ENCODE assay signal across 8 mouse cellular contexts in the genomic region with DNA sequence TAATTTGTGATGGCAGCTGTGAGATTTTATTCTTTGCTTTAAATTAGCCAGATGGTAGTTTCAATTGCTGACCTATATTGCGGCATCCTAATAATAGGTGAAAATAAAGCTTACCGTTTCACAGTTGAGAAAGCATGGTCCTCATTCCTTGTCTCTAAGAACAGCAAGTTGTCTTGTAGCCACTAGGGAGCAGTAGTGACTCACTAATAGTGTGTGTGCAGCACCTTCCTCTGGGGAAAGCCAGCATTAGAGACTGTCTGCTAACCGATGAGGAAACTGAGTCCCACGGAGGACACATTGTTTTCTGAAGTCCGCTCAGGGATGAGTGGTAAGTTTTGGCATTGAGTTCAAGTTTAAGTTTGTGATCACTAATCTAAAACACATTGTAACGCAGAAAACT. TPM values are rescaled to one million over a fixed set of nuclear protein-coding genes. Genes with fewer than 3 reads are reported as not detected.
DNase-seq lines count a peak whose midpoint lies in the region; ATAC-seq and TF ChIP-seq lines count a peak whose summit lies in the region.

No protein-coding gene starts in this region.

- no peak for TF ChIP-seq EP300 in liver, embryonic 14.5 days (IDR thresholded peaks at IDR 0.05; ENCODE audit: low read depth)

- no peaks in the 10 kb centered on the region for H3K4me1 ChIP-seq in forebrain, postnatal 0 days (ENCODE audit: insufficient read depth)
- no peaks in the 10 kb centered on the region for H3K4me1 ChIP-seq in forebrain, embryonic 15.5 days
- H3K4me1 ChIP-seq in liver, embryonic 14.5 days (replicated peaks; ENCODE audit: control insufficient read depth in 2 of 2, insufficient read depth in 2 of 2, low read length in 1 of 2): no peaks in the 10 kb centered on the region
- no peaks in the 10 kb centered on the region for H3K4me1 ChIP-seq in liver, embryonic 12.5 days
- H3K4me1 ChIP-seq in neural tube, embryonic 15.5 days: no peaks in the 10 kb centered on the region

- no peak for ATAC-seq in forebrain, postnatal 0 days
- no peak for ATAC-seq in forebrain, embryonic 15.5 days (replicated peaks)
- no peak for ATAC-seq in liver, embryonic 14.5 days (ENCODE audit: insufficient read depth)
- ATAC-seq in liver, embryonic 12.5 days: no peak
- peak; percentile 57 for ATAC-seq in megakaryocyte progenitor cell, adult 5-6 weeks (replicated peaks; ENCODE audit: poor library complexity)
- no peak for ATAC-seq in neural tube, embryonic 15.5 days (ENCODE audit: low FRiP score)

- TF ChIP-seq CTCF in forebrain, postnatal 0 days (IDR thresholded peaks at IDR 0.05; ENCODE audit: low read depth): peak; percentile 78
- TF ChIP-seq CTCF in liver, embryonic 14.5 days (IDR thresholded peaks at IDR 0.05; ENCODE audit: low read depth): peak; percentile 25; the same call in 1 of the 2 replicates

- WGBS in forebrain, postnatal 0 days: 54% methylated on average over 6 of the region's 6 CpGs
- 56% methylated on average over 6 of the region's 6 CpGs for WGBS in forebrain, embryonic 15.5 days
- 55% methylated on average over 6 of the region's 6 CpGs for WGBS in liver, embryonic 14.5 days (ENCODE audit: insufficient replicate concordance)
- WGBS in liver, embryonic 12.5 days (ENCODE audit: insufficient replicate concordance): 65% methylated on average over 6 of the region's 6 CpGs
- WGBS in neural tube, embryonic 15.5 days: 58% methylated on average over 6 of the region's 6 CpGs

- no peaks in the 10 kb centered on the region for H3K9me3 ChIP-seq in forebrain, postnatal 0 days (ENCODE audit: low read length)
- no peaks in the 10 kb centered on the region for H3K9me3 ChIP-seq in forebrain, embryonic 15.5 days
- H3K9me3 ChIP-seq in liver, embryonic 14.5 days (ENCODE audit: control insufficient read depth, low read length): no peaks in the 10 kb centered on the region
- H3K9me3 ChIP-seq in liver, embryonic 12.5 days (replicated peaks): no peaks in the 10 kb centered on the region
- no peaks in the 10 kb centered on the region for H3K9me3 ChIP-seq in neural tube, embryonic 15.5 days (replicated peaks)

- H3K27ac ChIP-seq in forebrain, postnatal 0 days (ENCODE audit: low read depth, low read length): no peak overlapping the region
- H3K27ac ChIP-seq in forebrain, embryonic 15.5 days (replicated peaks): no peak overlapping the region
- no peak overlapping the region for H3K27ac ChIP-seq in liver, embryonic 14.5 days
- no peak overlapping the region for H3K27ac ChIP-seq in liver, embryonic 12.5 days
- H3K27ac ChIP-seq in neural tube, embryonic 15.5 days (replicated peaks): no peak overlapping the region

- no peak overlapping the region for H3K4me3 ChIP-seq in forebrain, postnatal 0 days (ENCODE audit: low read depth, low read length)
- no peak overlapping the region for H3K4me3 ChIP-seq in forebrain, embryonic 15.5 days
- no peak overlapping the region for H3K4me3 ChIP-seq in liver, embryonic 14.5 days (ENCODE audit: insufficient read depth in 1 of 2, low read depth in 2 of 2, low read length in 2 of 2)
- H3K4me3 ChIP-seq in liver, embryonic 12.5 days: no peak overlapping the region
- no peak overlapping the region for H3K4me3 ChIP-seq in neural tube, embryonic 15.5 days (replicated peaks)

- no peak overlapping the region for H3K4me2 ChIP-seq in forebrain, postnatal 0 days (ENCODE audit: low read depth)
- no peak overlapping the region for H3K4me2 ChIP-seq in forebrain, embryonic 15.5 days (replicated peaks)
- no peak overlapping the region for H3K4me2 ChIP-seq in liver, embryonic 14.5 days (ENCODE audit: low read depth)
- H3K4me2 ChIP-seq in liver, embryonic 12.5 days: no peak overlapping the region
- no peak overlapping the region for H3K4me2 ChIP-seq in neural tube, embryonic 15.5 days

- H3K9ac ChIP-seq in forebrain, postnatal 0 days: no peak overlapping the region
- H3K9ac ChIP-seq in forebrain, embryonic 15.5 days (replicated peaks): no peak overlapping the region
- H3K9ac ChIP-seq in liver, embryonic 14.5 days (replicated peaks): no peak overlapping the region
- H3K9ac ChIP-seq in liver, embryonic 12.5 days: no peak overlapping the region
- no peak overlapping the region for H3K9ac ChIP-seq in neural tube, embryonic 15.5 days (replicated peaks)

- no peaks in the 10 kb centered on the region for H3K36me3 ChIP-seq in forebrain, postnatal 0 days (ENCODE audit: insufficient read depth)
- no peaks in the 10 kb centered on the region for H3K36me3 ChIP-seq in forebrain, embryonic 15.5 days
- H3K36me3 ChIP-seq in liver, embryonic 14.5 days (replicated peaks; ENCODE audit: control insufficient read depth, insufficient read depth, low read depth): no peaks in the 10 kb centered on the region
- H3K36me3 ChIP-seq in liver, embryonic 12.5 days: no peaks in the 10 kb centered on the region
- no peaks in the 10 kb centered on the region for H3K36me3 ChIP-seq in neural tube, embryonic 15.5 days

- peak; percentile 50 for DNase-seq in forebrain, postnatal 0 days
- DNase-seq in liver, embryonic 14.5 days (ENCODE audit: low read depth in 3 of 3, low spot score in 3 of 3): no peak
- peak; percentile 22 for DNase-seq in adipocyte (ENCODE audit: low spot score)
- no peak for DNase-seq in yolk sac, embryonic 10.5 days (ENCODE audit: low spot score)

- no peaks in the 10 kb centered on the region for H3K27me3 ChIP-seq in forebrain, postnatal 0 days (ENCODE audit: insufficient read depth, low read length)
- no peaks in the 10 kb centered on the region for H3K27me3 ChIP-seq in forebrain, embryonic 15.5 days
- no peaks in the 10 kb centered on the region for H3K27me3 ChIP-seq in liver, embryonic 14.5 days (ENCODE audit: control insufficient read depth, insufficient read depth, low read length)
- H3K27me3 ChIP-seq in liver, embryonic 12.5 days (replicated peaks): no peaks in the 10 kb centered on the region
- no peaks in the 10 kb centered on the region for H3K27me3 ChIP-seq in neural tube, embryonic 15.5 days (replicated peaks)

RNA-seq across cellular contexts. Expression of a gene that starts 46.5 kb away (rescaled TPM):
- not detected in 2 replicates for total RNA-seq in forebrain, postnatal 0 days (2014; rRNA removed)
- not detected in 2 replicates for polyA plus RNA-seq in forebrain, postnatal 0 days (2015; fragmentation: Nextera tagmentation; extraction: Ambion mirVana)
- not detected in 2 replicates for polyA plus RNA-seq in forebrain, embryonic 15.5 days (2015; fragmentation: Nextera tagmentation; extraction: Ambion mirVana)
- polyA plus RNA-seq in liver, embryonic 14.5 days (2012; rRNA removed): not detected in 2 replicates
- 0.06 TPM in 1 of 2 replicates, not detected in the other for polyA plus RNA-seq in liver, embryonic 14.5 days (2014; fragmentation: Nextera tagmentation; extraction: Ambion mirVana)
- polyA plus RNA-seq in liver, embryonic 12.5 days (2016; fragmentation: Nextera tagmentation; extraction: Ambion mirVana): 0.12 TPM in 1 of 2 replicates, not detected in the other
- total RNA-seq in megakaryocyte progenitor cell, adult 5-6 weeks (2015): not detected in 2 replicates
- not detected in 2 replicates for total RNA-seq in megakaryocyte progenitor cell, adult 5-6 weeks (2017)
- not detected in 2 replicates for polyA plus RNA-seq in neural tube, embryonic 15.5 days (2015; fragmentation: Nextera tagmentation; extraction: Ambion mirVana)

Comparison
In these comparisons a context has a peak if more than half of its experiments do, and no peak if none do; other contexts are left out.
1. DNase-seq: peak in forebrain, postnatal 0 days (single experiment) and adipocyte (single experiment); none in liver, embryonic 14.5 days (0 of 3) and yolk sac, embryonic 10.5 days (single experiment).